Mouse (Mus musculus) megakaryocyte progenitor cell, adult 5-6 weeks (primary cell): ENCODE results near the gene Man2a1. TPM values are rescaled to one million over a fixed set of nuclear protein-coding genes. Genes with fewer than 3 reads are reported as not detected.
"Not testable (repeated sequence)": the region's sequence is repeated elsewhere in the genome, so short reads cannot be mapped to it uniquely, and the experiment has no call there.

Experiments used
- ATAC-seq: replicated peaks from 2 replicates; pipeline ENCODE4 v1.8.0; 2016; ENCODE audit warnings: mild to moderate bottlenecking, moderate TSS enrichment, inconsistent platforms; ENCODE audit not compliant: poor library complexity
- total RNA-seq, 2 experiments: library from RNA; stranded (forward) in 1 of 2; stranded (reverse) in 1 of 2; fragments of 157-497, 149-512 nt in 1 of 2; fragments of 200-1000 nt in 1 of 2; gene quantifications; 2 replicates each; pipeline versions ENCODE4 v1.2.3 to v1.2.4; 2015 to 2017

Man2a1 gene
- total RNA-seq, 2 experiments from 2014 or later, result 31.5 to 35.3 TPM

- no peak for ATAC-seq
These were observed 148.6 kb downstream of the Man2a1 start for GRCm38 (mm10) chr17:64749146-64749545.

- no peak for ATAC-seq
These were observed 150.7 kb downstream of the Man2a1 start for GRCm38 (mm10) chr17:64751249-64751648.

- ATAC-seq, result no peak
These were observed 151.8 kb downstream of the Man2a1 start for GRCm38 (mm10) chr17:64752126-64753019.

- peak; percentile 13; the same call in 1 of the 2 replicates for ATAC-seq
These were observed 153.0 kb downstream of the Man2a1 start for GRCm38 (mm10) chr17:64753507-64753906.

GRCm38 (mm10) chr17:64754142-64754863, 153.8 kb downstream of the Man2a1 start:
- ATAC-seq, result peak; percentile 93

- no peak for ATAC-seq
These were observed 154.7 kb downstream of the Man2a1 start for GRCm38 (mm10) chr17:64755191-64755590.

GRCm38 (mm10) chr17:64762651-64763050, 162.1 kb downstream of the Man2a1 start:
- not testable (repeated sequence) for ATAC-seq

- no peak for ATAC-seq
These were observed 163.0 kb downstream of the Man2a1 start for GRCm38 (mm10) chr17:64763491-64763890.

- ATAC-seq, result no peak
These were observed 163.9 kb downstream of the Man2a1 start for GRCm38 (mm10) chr17:64764175-64765122.

GRCm38 (mm10) chr17:64765286-64765685, 164.8 kb downstream of the Man2a1 start:
- no peak for ATAC-seq

GRCm38 (mm10) chr17:64766507-64766906, 166.0 kb downstream of the Man2a1 start:
- ATAC-seq, result no peak

- no peak for ATAC-seq
These were observed 169.7 kb downstream of the Man2a1 start for GRCm38 (mm10) chr17:64770277-64770676.

- ATAC-seq, result no peak
These were observed 172.1 kb downstream of the Man2a1 start for GRCm38 (mm10) chr17:64772611-64773010.

- ATAC-seq, result no peak
These were observed 173.7 kb downstream of the Man2a1 start for GRCm38 (mm10) chr17:64774218-64774617.

- no peak for ATAC-seq
These were observed 177.8 kb downstream of the Man2a1 start for GRCm38 (mm10) chr17:64778300-64778699.

- no peak for ATAC-seq
These were observed 178.2 kb downstream of the Man2a1 start for GRCm38 (mm10) chr17:64778756-64779155.

GRCm38 (mm10) chr17:64780753-64781490, 180.4 kb downstream of the Man2a1 start:
- ATAC-seq, result 0 out of 2 replicates have a peak, but pooled peaks have one; percentile 9

GRCm38 (mm10) chr17:64782307-64782706, 181.8 kb downstream of the Man2a1 start:
- no peak for ATAC-seq

GRCm38 (mm10) chr17:64785961-64786360, 185.4 kb downstream of the Man2a1 start:
- ATAC-seq, result no peak

- ATAC-seq, result no peak
These were observed 187.8 kb downstream of the Man2a1 start for GRCm38 (mm10) chr17:64788301-64788700.
